Mouse (Mus musculus): Measurements from ENCODE around the gene Rbm4. TPM values are rescaled to one million over a fixed set of nuclear protein-coding genes. Genes with fewer than 3 reads are reported as not detected.
"Not testable (repeated sequence)": the region's sequence is repeated elsewhere in the genome, so short reads cannot be mapped to it uniquely, and the experiment has no call there.

Rbm4 gene
- polyA plus RNA-seq, 1 experiment from 2014 or later = 30.7 TPM

GRCm38 (mm10) chr19:4795929-4796328 lies 2.2 kb upstream of the Rbm4 start:
- no peak overlapping the region for H3K4me3 ChIP-seq
- no peak overlapping the region for H3K4me2 ChIP-seq
- no peak overlapping the region for H3K9ac ChIP-seq
- ATAC-seq = no peak
- peaks cover 68% of the 10 kb centered on the region for H3K36me3 ChIP-seq
- 56% methylated on average over 1 of the region's 1 CpGs for WGBS (ENCODE audit: insufficient replicate concordance)
- H3K27ac ChIP-seq = peak overlapping the region; percentile 58
- H3K27me3 ChIP-seq (replicated peaks) = no peaks in the 10 kb centered on the region
- no peaks in the 10 kb centered on the region for H3K9me3 ChIP-seq (replicated peaks)
- H3K4me1 ChIP-seq = peaks cover 60% of the 10 kb centered on the region

GRCm38 (mm10) chr19:4793281-4793830 lies 345 bp downstream of the Rbm4 start:
- peaks cover 76% of the 10 kb centered on the region for H3K4me1 ChIP-seq

GRCm38 (mm10) chr19:4786313-4786712 lies 7.4 kb downstream of the Rbm4 start:
- no peaks in the 10 kb centered on the region for H3K9me3 ChIP-seq (replicated peaks)
- no peak overlapping the region for H3K9ac ChIP-seq
- peaks cover 34% of the 10 kb centered on the region for H3K4me1 ChIP-seq
- peaks cover 99% of the 10 kb centered on the region for H3K36me3 ChIP-seq
- 92% methylated on average over 2 of the region's 2 CpGs for WGBS (ENCODE audit: insufficient replicate concordance)
- no peak overlapping the region for H3K4me2 ChIP-seq
- no peaks in the 10 kb centered on the region for H3K27me3 ChIP-seq (replicated peaks)
- ATAC-seq = no peak
- H3K27ac ChIP-seq = no peak overlapping the region
- no peak overlapping the region for H3K4me3 ChIP-seq

More at GRCm38 (mm10) chr19:4793281-4793830, 345 bp downstream of the Rbm4 start:
- H3K4me2 ChIP-seq = peak overlapping the region; percentile 88
- H3K27me3 ChIP-seq (replicated peaks) = no peaks in the 10 kb centered on the region
- peaks cover 67% of the 10 kb centered on the region for H3K36me3 ChIP-seq
- H3K4me3 ChIP-seq = peak overlapping the region; percentile 79
- peak overlapping the region; percentile 89 for H3K27ac ChIP-seq
- H3K9ac ChIP-seq = peak overlapping the region; percentile 81
- H3K9me3 ChIP-seq (replicated peaks) = no peaks in the 10 kb centered on the region
- WGBS (ENCODE audit: insufficient replicate concordance) = under 1% methylated on average over 16 of the region's 16 CpGs
- peak; percentile 42 for ATAC-seq

GRCm38 (mm10) chr19:4785206-4785605 lies 8.5 kb downstream of the Rbm4 start:
- no peak for ATAC-seq
- Histone ChIP-seq H3K4me3 (no peak overlapping the region), H3K4me2 (no peak overlapping the region), H3K36me3 (peaks cover 99% of the 10 kb centered on the region), H3K9ac (no peak overlapping the region), H3K4me1 (peaks cover 23% of the 10 kb centered on the region), H3K9me3 (replicated peaks) (no peaks in the 10 kb centered on the region), H3K27me3 (replicated peaks) (no peaks in the 10 kb centered on the region), H3K27ac (no peak overlapping the region)
- 82% methylated on average over 7 of the region's 7 CpGs for WGBS (ENCODE audit: insufficient replicate concordance)

- no peak for ATAC-seq
- no peaks in the 10 kb centered on the region for H3K27me3 ChIP-seq (replicated peaks)
- H3K9ac ChIP-seq = no peak overlapping the region
- WGBS (ENCODE audit: insufficient replicate concordance) = 91% methylated on average over 2 of the region's 2 CpGs
- no peak overlapping the region for H3K27ac ChIP-seq
- peaks cover 13% of the 10 kb centered on the region; the same call in 1 of the 2 replicates for H3K4me1 ChIP-seq
- H3K9me3 ChIP-seq (replicated peaks) = no peaks in the 10 kb centered on the region
- H3K36me3 ChIP-seq = peaks cover 98% of the 10 kb centered on the region
- no peak overlapping the region for H3K4me3 ChIP-seq
- no peak overlapping the region for H3K4me2 ChIP-seq
Measured at GRCm38 (mm10) chr19:4782891-4783290, 10.8 kb downstream of the Rbm4 start.

GRCm38 (mm10) chr19:4772785-4773184 lies 20.9 kb downstream of the Rbm4 start:
- Histone ChIP-seq H3K9me3 (replicated peaks) (no peaks in the 10 kb centered on the region), H3K4me3 (no peak overlapping the region), H3K9ac (no peak overlapping the region), H3K4me2 (no peak overlapping the region), H3K36me3 (peaks cover 98% of the 10 kb centered on the region), H3K4me1 (no peaks in the 10 kb centered on the region), H3K27me3 (replicated peaks) (no peaks in the 10 kb centered on the region), H3K27ac (no peak overlapping the region)
- WGBS (ENCODE audit: insufficient replicate concordance) = 84% methylated on average over 3 of the region's 3 CpGs
- ATAC-seq = no peak

GRCm38 (mm10) chr19:4767507-4768148 lies 26.1 kb downstream of the Rbm4 start:
- no peak overlapping the region for H3K4me2 ChIP-seq
- H3K27me3 ChIP-seq (replicated peaks) = no peaks in the 10 kb centered on the region
- H3K36me3 ChIP-seq = peaks cover 98% of the 10 kb centered on the region
- WGBS (ENCODE audit: insufficient replicate concordance) = 75% methylated on average over 12 of the region's 12 CpGs
- no peak for ATAC-seq
- no peak overlapping the region for H3K9ac ChIP-seq
- no peak overlapping the region for H3K4me3 ChIP-seq
- H3K27ac ChIP-seq = no peak overlapping the region
- no peaks in the 10 kb centered on the region for H3K9me3 ChIP-seq (replicated peaks)
- H3K4me1 ChIP-seq = no peaks in the 10 kb centered on the region

GRCm38 (mm10) chr19:4762876-4763275 lies 30.8 kb downstream of the Rbm4 start:
- ATAC-seq = no peak
- Histone ChIP-seq H3K27me3 (replicated peaks) (no peaks in the 10 kb centered on the region), H3K9me3 (replicated peaks) (no peaks in the 10 kb centered on the region), H3K4me2 (no peak overlapping the region), H3K4me1 (peaks cover 2% of the 10 kb centered on the region), H3K36me3 (peaks cover 87% of the 10 kb centered on the region), H3K27ac (no peak overlapping the region), H3K4me3 (no peak overlapping the region), H3K9ac (no peak overlapping the region)
- 62% methylated on average over 1 of the region's 1 CpGs for WGBS (ENCODE audit: insufficient replicate concordance)

GRCm38 (mm10) chr19:4760544-4760943 lies 33.2 kb downstream of the Rbm4 start:
- WGBS (ENCODE audit: insufficient replicate concordance) = 84% methylated on average over 8 of the region's 8 CpGs
- not testable (repeated sequence) for H3K9me3 ChIP-seq (replicated peaks); H3K4me3 ChIP-seq; H3K9ac ChIP-seq; H3K27ac ChIP-seq; H3K27me3 ChIP-seq (replicated peaks); H3K4me2 ChIP-seq; ATAC-seq
- Histone ChIP-seq H3K36me3 (peaks cover 69% of the 10 kb centered on the region), H3K4me1 (peaks cover 15% of the 10 kb centered on the region)

- no peaks in the 10 kb centered on the region for H3K9me3 ChIP-seq (replicated peaks)
- H3K27ac ChIP-seq = peak overlapping the region; percentile 84
- no peaks in the 10 kb centered on the region for H3K27me3 ChIP-seq (replicated peaks)
- H3K4me2 ChIP-seq = peak overlapping the region; percentile 84
- 13% methylated on average over 9 of the region's 9 CpGs for WGBS (ENCODE audit: insufficient replicate concordance)
- H3K4me3 ChIP-seq = peak overlapping the region; percentile 73
- peaks cover 33% of the 10 kb centered on the region for H3K36me3 ChIP-seq
- no peak for ATAC-seq
- H3K4me1 ChIP-seq = peaks cover 17% of the 10 kb centered on the region
- peak overlapping the region; percentile 76 for H3K9ac ChIP-seq
Measured at GRCm38 (mm10) chr19:4756921-4757320, 36.8 kb downstream of the Rbm4 start.

- 0% methylated on average over 65 of the region's 65 CpGs for WGBS (ENCODE audit: insufficient replicate concordance)
- peak within 1 kb of the TSS; percentile 73 for H3K4me3 ChIP-seq
- peaks cover 27% of the 10 kb centered on the region for H3K36me3 ChIP-seq
- H3K27ac ChIP-seq = peak within 1 kb of the TSS; percentile 84
- peaks cover 17% of the 10 kb centered on the region for H3K4me1 ChIP-seq
- no peaks in the 10 kb centered on the region for H3K9me3 ChIP-seq (replicated peaks)
- H3K27me3 ChIP-seq (replicated peaks) = no peaks in the 10 kb centered on the region
- peak; percentile 94 for ATAC-seq
- peak within 1 kb of the TSS; percentile 76 for H3K9ac ChIP-seq
- peak within 1 kb of the TSS; percentile 84 for H3K4me2 ChIP-seq
Measured at GRCm38 (mm10) chr19:4756193-4756911, 37.3 kb downstream of the Rbm4 start, which contains the start of gene Rbm4b. TSS of gene Rbm4b (plus strand) at chr19:4756497.

- H3K36me3 ChIP-seq = peaks cover 20% of the 10 kb centered on the region
- H3K4me2 ChIP-seq = peak overlapping the region; percentile 84
- no peaks in the 10 kb centered on the region for H3K9me3 ChIP-seq (replicated peaks)
- WGBS (ENCODE audit: insufficient replicate concordance) = 1% methylated on average over 10 of the region's 10 CpGs
- H3K9ac ChIP-seq = peak overlapping the region; percentile 76
- ATAC-seq = peak; percentile 71
- H3K27ac ChIP-seq = peak overlapping the region; percentile 84
- peaks cover 17% of the 10 kb centered on the region for H3K4me1 ChIP-seq
- H3K4me3 ChIP-seq = peak overlapping the region; percentile 73
- H3K27me3 ChIP-seq (replicated peaks) = no peaks in the 10 kb centered on the region
Measured at GRCm38 (mm10) chr19:4755565-4756192, 38.0 kb downstream of the Rbm4 start.

Measured in liver, embryonic 12.5 days (tissue).